Mouse (Mus musculus) heart, embryonic 16.5 days (tissue): ENCODE data around the gene Nhlrc2. TPM values are rescaled to one million over a fixed set of nuclear protein-coding genes. Genes with fewer than 3 reads are reported as not detected.

Experiments used
- ATAC-seq: fragments of 200-750 bp; cut with Nextera tagmentation; replicated peaks from 2 replicates; pipeline ENCODE4 v1.8.0; 2017; ENCODE audit warnings: moderate number of reproducible peaks; ENCODE audit not compliant: insufficient read depth, low FRiP score; ENCODE audit errors: extremely low read depth
- H3K27ac ChIP-seq: fragments of 300-500 bp; sonication (generic); 2 replicates; pipeline ENCODE4 v1.5.1; 2014; ENCODE audit warnings: mild to moderate bottlenecking, low read length, control low read depth, moderate library complexity
- H3K27me3 ChIP-seq: fragments of 300-500 bp; sonication (generic); 2 replicates; pipeline ENCODE4 v1.6.1; 2014; ENCODE audit warnings: low read length, mixed read lengths; ENCODE audit not compliant: control insufficient read depth, insufficient read depth
- H3K36me3 ChIP-seq: fragments of 300-500 bp; sonication (generic); 2 replicates; pipeline ENCODE4 v1.6.1; 2014; ENCODE audit not compliant: control insufficient read depth, insufficient read depth
- H3K4me1 ChIP-seq: fragments of 300-500 bp; sonication (generic); 2 replicates; pipeline ENCODE4 v1.6.1; 2014; ENCODE audit warnings: low read length, mixed read lengths; ENCODE audit not compliant: control insufficient read depth, insufficient read depth
- H3K4me2 ChIP-seq: fragments of 300-500 bp; sonication (generic); 2 replicates; pipeline ENCODE4 v1.6.1; 2014; ENCODE audit warnings: low read depth, mild to moderate bottlenecking, control low read depth, low read length
- H3K4me3 ChIP-seq: fragments of 300-500 bp; sonication (generic); 2 replicates; pipeline ENCODE4 v1.5.1; 2014; ENCODE audit warnings: mild to moderate bottlenecking, control low read depth, low read length
- H3K9ac ChIP-seq: fragments of 300-500 bp; sonication (generic); 2 replicates; pipeline ENCODE4 v1.6.1; 2014; ENCODE audit warnings: low read length, control low read depth
- H3K9me3 ChIP-seq: fragments of 300-500 bp; sonication (generic); replicated peaks from 2 replicates; pipeline ENCODE4 v1.6.1; 2016; ENCODE audit warnings: low read length; ENCODE audit not compliant: control insufficient read depth
- WGBS: fragments of 180-500 bp; shearing (Covaris S2); extraction: QIAGEN DNeasy Blood & Tissue Kit; methylation state at CpG from one replicate; pipeline ENCODE4 v1.1.7; 2014; 5-methylcytosine and 5-hydroxymethylcytosine counted together
- polyA plus RNA-seq: library from polyadenylated mRNA; unstranded; fragments of >200 nt; fragmentation: Nextera tagmentation; extraction: Ambion mirVana; gene quantifications from 2 replicates; pipeline ENCODE4 v1.2.1, GENCODE M21; 2015

Gene Nhlrc2
- polyA plus RNA-seq, 1 experiment from 2014 or later, result 15.1 TPM

- ATAC-seq, result peak; percentile 77
- peak overlapping the region; percentile 35 for H3K4me3 ChIP-seq
Measured at GRCm38 (mm10) chr19:56652034-56652962, 104.2 kb downstream of the Nhlrc2 start.

More at GRCm38 (mm10) chr19:56652034-56652962, 104.2 kb downstream of the Nhlrc2 start:
- H3K9me3 ChIP-seq, result 0 out of 2 replicates have a peak, but pooled peaks cover 2% of the 10 kb centered on the region
- peak overlapping the region; percentile 43; the same call in 1 of the 2 replicates for H3K27ac ChIP-seq
- no peaks in the 10 kb centered on the region for H3K27me3 ChIP-seq
- H3K36me3 ChIP-seq, result no peaks in the 10 kb centered on the region
- peaks cover 12% of the 10 kb centered on the region for H3K4me1 ChIP-seq
- H3K4me2 ChIP-seq, result peak overlapping the region; percentile 48
- 21% methylated on average over 19 of the region's 19 CpGs for WGBS
- H3K9ac ChIP-seq, result peak overlapping the region; percentile 59

Other genes with a start within 250 kb of the Nhlrc2 start
- 49.4 and 52.0 TPM in 2 replicates for gene Nrap, start 158.2 kb upstream of the Nhlrc2 start, polyA plus RNA-seq
- gene Casp7, start 151.1 kb upstream of the Nhlrc2 start, polyA plus RNA-seq, result 27.8 and 33.2 TPM in 2 replicates
- gene Plekhs1, start 86.6 kb upstream of the Nhlrc2 start, polyA plus RNA-seq, result 0.06 and 0.09 TPM in 2 replicates
- gene Dclre1a, start within 50 bp of the Nhlrc2 start, polyA plus RNA-seq, result 11.6 and 13.4 TPM in 2 replicates
- 2.7 and 4.2 TPM in 2 replicates for gene Adrb1, start 173.9 kb downstream of the Nhlrc2 start, polyA plus RNA-seq